Mouse (Mus musculus): ENCODE measurements around the gene Ngly1.

DNA sequence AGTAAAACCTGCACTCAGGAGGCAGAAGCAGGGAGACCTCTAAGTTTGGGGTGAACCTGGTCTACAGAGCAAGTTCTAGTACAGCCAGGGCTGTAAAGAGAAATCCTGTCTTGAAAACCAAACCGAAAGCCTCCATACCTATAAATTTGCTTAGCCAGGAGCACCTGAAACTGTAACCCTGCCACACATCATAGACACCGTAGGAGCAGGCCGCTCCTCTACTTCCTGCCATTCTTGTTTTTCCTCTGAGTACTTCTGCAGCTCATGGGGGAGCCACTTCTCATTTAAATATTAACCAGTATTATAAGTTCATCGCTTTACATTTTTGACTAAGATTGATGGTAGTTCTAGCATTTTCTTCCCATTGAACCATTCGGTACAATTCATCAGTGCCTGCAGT, 17.9 kb downstream of the Ngly1 start:
- TF ChIP-seq MAFK (IDR thresholded peaks at IDR 0.05; ENCODE audit: insufficient read depth, low read depth, low read length): no peak
- no peak for TF ChIP-seq HCFC1 (IDR thresholded peaks at IDR 0.05; ENCODE audit: borderline replicate concordance, insufficient read depth, low read length)
